Mouse (Mus musculus): ENCODE measurements around the gene Glud1. TPM values are rescaled to one million over a fixed set of nuclear protein-coding genes. Genes with fewer than 3 reads are reported as not detected.

The Glud1 gene
- total RNA-seq, 2 experiments from 2014 or later: 24.5 to 35.7 TPM

GRCm38 (mm10) chr14:34372646-34373045 is 62.1 kb downstream of the Glud1 start:
- ATAC-seq (replicated peaks; ENCODE audit: low FRiP score, poor library complexity, severe bottlenecking): no peak

- ATAC-seq (replicated peaks; ENCODE audit: low FRiP score, poor library complexity, severe bottlenecking): no peak
Measured at GRCm38 (mm10) chr14:34373581-34373980, 63.1 kb downstream of the Glud1 start.

GRCm38 (mm10) chr14:34374577-34374976 is 64.0 kb downstream of the Glud1 start, which contains the start of gene Sncg:
Sncg (minus strand) TSS chr14:34374789.
- no peak for ATAC-seq (replicated peaks; ENCODE audit: low FRiP score, poor library complexity, severe bottlenecking)

- ATAC-seq (replicated peaks; ENCODE audit: low FRiP score, poor library complexity, severe bottlenecking): no peak
Measured at GRCm38 (mm10) chr14:34375415-34375904, 64.9 kb downstream of the Glud1 start, which contains the start of gene Mmrn2. Mmrn2 (plus strand) TSS chr14:34375465.

- no peak for ATAC-seq (replicated peaks; ENCODE audit: low FRiP score, poor library complexity, severe bottlenecking)
Measured at GRCm38 (mm10) chr14:34375941-34376340, 65.4 kb downstream of the Glud1 start.

- no peak for ATAC-seq (replicated peaks; ENCODE audit: low FRiP score, poor library complexity, severe bottlenecking)
Measured at GRCm38 (mm10) chr14:34377121-34377520, 66.6 kb downstream of the Glud1 start.

GRCm38 (mm10) chr14:34378560-34379331 is 68.2 kb downstream of the Glud1 start:
- no peak for ATAC-seq (replicated peaks; ENCODE audit: low FRiP score, poor library complexity, severe bottlenecking)

- no peak for ATAC-seq (replicated peaks; ENCODE audit: low FRiP score, poor library complexity, severe bottlenecking)
Measured at GRCm38 (mm10) chr14:34382921-34383704, 72.6 kb downstream of the Glud1 start.

GRCm38 (mm10) chr14:34393295-34393694 is 82.8 kb downstream of the Glud1 start:
- no peak for ATAC-seq (replicated peaks; ENCODE audit: low FRiP score, poor library complexity, severe bottlenecking)

Other genes with a start within 250 kb of the Glud1 start
- not detected in 2 replicates for gene Anxa8, start 224.7 kb upstream of the Glud1 start, total RNA-seq (2015; ENCODE audit: low replicate concordance)
- not detected in 2 replicates for gene Anxa8, start 224.7 kb upstream of the Glud1 start, total RNA-seq (2017; ENCODE audit: low replicate concordance)
- gene A630023A22Rik, start 208.0 kb upstream of the Glud1 start, total RNA-seq (2015; ENCODE audit: low replicate concordance): not detected in 2 replicates
- not detected in 2 replicates for gene A630023A22Rik, start 208.0 kb upstream of the Glud1 start, total RNA-seq (2017; ENCODE audit: low replicate concordance)
- not detected in 2 replicates for gene Npy4r, start 158.2 kb upstream of the Glud1 start, total RNA-seq (2015; ENCODE audit: low replicate concordance)
- not detected in 2 replicates for gene Npy4r, start 158.2 kb upstream of the Glud1 start, total RNA-seq (2017; ENCODE audit: low replicate concordance)
- not detected in 2 replicates for gene Gprin2, start 109.1 kb upstream of the Glud1 start, total RNA-seq (2015; ENCODE audit: low replicate concordance)
- not detected in 2 replicates for gene Gprin2, start 109.1 kb upstream of the Glud1 start, total RNA-seq (2017; ENCODE audit: low replicate concordance)
- gene Syt15, start 91.1 kb upstream of the Glud1 start, total RNA-seq (2015; ENCODE audit: low replicate concordance): not detected in 2 replicates
- gene Syt15, start 91.1 kb upstream of the Glud1 start, total RNA-seq (2017; ENCODE audit: low replicate concordance): not detected in 2 replicates
- gene Shld2, start 234 bp upstream of the Glud1 start, total RNA-seq (2015; ENCODE audit: low replicate concordance): 3.8 and 5.2 TPM in 2 replicates
- gene Shld2, start 234 bp upstream of the Glud1 start, total RNA-seq (2017; ENCODE audit: low replicate concordance): 1.4 and 3.3 TPM in 2 replicates
- not detected in 2 replicates for gene Fam25c, start 44.7 kb downstream of the Glud1 start, total RNA-seq (2015; ENCODE audit: low replicate concordance)
- not detected in 2 replicates for gene Fam25c, start 44.7 kb downstream of the Glud1 start, total RNA-seq (2017; ENCODE audit: low replicate concordance)
- gene Sncg, start 64.1 kb downstream of the Glud1 start, total RNA-seq (2015; ENCODE audit: low replicate concordance): not detected in 2 replicates
- gene Sncg, start 64.1 kb downstream of the Glud1 start, total RNA-seq (2017; ENCODE audit: low replicate concordance): not detected in 2 replicates
- not detected in 2 replicates for gene Mmrn2, start 64.7 kb downstream of the Glud1 start, total RNA-seq (2015; ENCODE audit: low replicate concordance)
- gene Mmrn2, start 64.7 kb downstream of the Glud1 start, total RNA-seq (2017; ENCODE audit: low replicate concordance): not detected in 2 replicates
- 0.21 and 1.2 TPM in 2 replicates for gene Bmpr1a, start 192.6 kb downstream of the Glud1 start, total RNA-seq (2015; ENCODE audit: low replicate concordance)
- gene Bmpr1a, start 192.6 kb downstream of the Glud1 start, total RNA-seq (2017; ENCODE audit: low replicate concordance): 0.42 and 0.77 TPM in 2 replicates
- gene 9230112D13Rik, start 212.1 kb downstream of the Glud1 start, total RNA-seq (2015; ENCODE audit: low replicate concordance): not detected in 2 replicates
- gene 9230112D13Rik, start 212.1 kb downstream of the Glud1 start, total RNA-seq (2017; ENCODE audit: low replicate concordance): not detected in 2 replicates